Mouse (Mus musculus) C2C12 (cell line): ENCODE results near the gene Klk4.

Experiments used
- CEBPB ChIP-seq: IDR thresholded peaks from one replicate; pipeline ENCODE4 v1.6.1; 2011; ENCODE audit warnings: low read depth, mild to moderate bottlenecking, control low read depth, moderate library complexity
- CTCF ChIP-seq: IDR thresholded peaks from one replicate; pipeline ENCODE4 v1.5.1; 2011; ENCODE audit not compliant: control insufficient read depth, insufficient read depth, insufficient read length
- MAX ChIP-seq: IDR thresholded peaks from one replicate; pipeline ENCODE4 v1.6.1; 2011; ENCODE audit warnings: mild to moderate bottlenecking, control low read depth
- USF1 ChIP-seq: IDR thresholded peaks from one replicate; pipeline ENCODE4 v1.6.1; 2011; ENCODE audit warnings: low read depth, mild to moderate bottlenecking, control low read depth, moderate library complexity

- TF ChIP-seq CTCF (no peak), MAX (no peak), USF1 (no peak), CEBPB (no peak)
Observed at GRCm38 (mm10) chr7:43873674-43874073, 7.3 kb upstream of the Klk4 start.
